Mouse (Mus musculus) brain, embryonic 18.5 days (tissue): Measurements from ENCODE around the gene Ctu2.

Experiments used
- DNase-seq: peaks from one replicate; pipeline ENCODE4 v3.0.0-alpha.2; 2012; ENCODE audit warnings: low read depth, low spot score

Ctu2 gene

DNA sequence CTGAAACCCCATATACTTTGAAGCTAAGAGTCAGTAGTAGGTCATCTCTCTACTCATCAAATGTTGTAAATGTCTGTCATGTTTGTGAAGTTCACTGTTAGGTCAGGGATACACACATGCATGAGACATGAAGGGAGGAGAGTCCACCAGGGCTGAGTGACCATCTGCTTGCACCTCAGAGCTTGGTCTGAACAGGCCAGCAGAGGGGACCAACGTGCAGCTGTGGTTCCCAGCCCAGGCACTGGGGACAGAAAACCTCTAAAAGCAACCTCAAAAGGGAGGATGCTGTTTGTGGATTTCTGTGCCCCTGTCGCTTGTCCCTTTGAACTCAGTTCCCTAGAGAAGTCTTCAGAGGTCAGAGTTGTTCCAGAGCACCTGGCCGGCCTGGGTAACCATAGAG, 30.7 kb upstream of the Ctu2 start:
- no peak for DNase-seq

DNA sequence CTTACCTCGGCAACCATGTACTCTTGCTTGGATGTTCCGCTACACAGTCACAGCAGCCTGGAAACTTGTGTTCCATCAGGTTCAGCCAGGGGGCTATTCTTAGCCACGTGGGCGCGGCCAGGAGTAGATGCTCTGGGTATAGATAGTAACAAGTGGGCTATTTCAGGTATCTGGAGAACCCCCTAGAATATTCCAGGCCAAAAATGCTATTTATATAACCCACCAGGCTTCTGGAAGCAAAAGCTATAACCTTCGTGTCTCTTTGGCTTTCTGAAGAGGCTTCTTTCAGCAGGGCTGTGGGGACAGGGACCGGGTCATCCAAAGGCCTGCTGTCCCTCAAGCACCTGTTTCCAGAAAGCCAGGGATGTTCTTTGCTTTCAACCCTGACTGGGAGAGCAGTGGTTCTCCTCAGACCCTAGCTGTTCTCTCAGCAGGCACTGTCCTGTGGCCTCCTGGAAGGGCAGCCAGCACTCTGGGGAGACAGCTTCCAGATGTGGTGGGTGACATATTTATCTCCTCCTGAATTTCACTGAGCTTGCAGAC, 24.7 kb upstream of the Ctu2 start:
- no peak for DNase-seq

DNA sequence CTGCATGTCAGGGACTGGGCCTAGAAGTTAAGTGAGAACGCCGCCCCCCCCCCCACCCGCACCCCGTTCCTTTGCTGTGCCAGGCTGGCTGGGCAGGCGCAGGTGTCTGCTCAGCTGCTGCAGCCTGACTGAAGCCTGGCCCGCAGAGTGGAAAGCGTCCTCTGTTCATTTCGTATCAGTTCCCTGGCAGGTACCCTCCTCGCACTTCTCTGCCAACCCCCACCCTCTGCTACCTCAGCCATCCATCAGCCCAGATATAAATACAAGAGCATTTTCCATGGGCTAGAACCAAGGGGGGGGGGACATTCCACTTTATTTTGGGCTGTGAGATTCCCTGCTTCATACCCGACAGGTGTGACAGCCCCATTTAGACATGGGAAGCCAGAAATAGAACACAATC, 23.8 kb upstream of the Ctu2 start:
- no peak for DNase-seq

DNA sequence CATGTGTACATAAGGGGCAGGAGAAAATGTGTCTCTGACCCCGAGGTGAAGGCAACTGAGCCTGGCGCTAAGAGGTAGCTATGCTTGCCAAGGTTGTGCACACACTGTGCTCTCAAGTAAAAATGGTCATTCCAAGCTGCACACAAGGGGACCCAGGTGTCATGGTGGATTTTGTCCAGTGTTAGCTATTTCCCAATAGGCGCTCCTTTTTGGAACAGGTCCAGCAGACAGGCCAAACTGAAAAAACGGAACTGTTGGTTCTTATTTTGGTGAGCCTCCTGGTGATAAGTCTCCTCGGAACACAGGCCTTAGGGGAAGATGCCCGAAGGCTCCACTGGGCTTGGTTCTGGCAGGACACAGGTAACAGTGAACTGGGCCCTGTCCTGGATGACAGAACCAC, 21.5 kb upstream of the Ctu2 start:
- no peak for DNase-seq

DNA sequence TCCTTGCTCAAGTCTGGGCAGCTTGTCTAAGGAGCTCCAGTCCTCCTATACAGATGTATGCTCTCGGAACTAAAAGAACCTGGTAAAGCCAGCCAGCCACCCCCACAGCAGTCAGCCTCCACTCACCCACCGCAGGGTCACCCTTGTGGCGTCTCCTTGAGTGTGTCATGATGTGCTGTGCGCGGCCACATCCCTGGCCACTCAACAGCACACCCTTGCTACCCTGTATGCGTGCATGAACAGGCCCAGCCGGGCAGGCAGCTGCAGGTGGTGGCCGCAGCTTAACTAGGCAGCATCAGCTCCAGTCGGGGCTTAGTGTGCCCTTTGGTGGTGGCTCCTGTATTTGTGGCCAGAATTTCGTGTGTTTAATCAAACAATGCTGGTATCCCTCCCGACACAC, 18.8 kb upstream of the Ctu2 start:
- no peak for DNase-seq

DNA sequence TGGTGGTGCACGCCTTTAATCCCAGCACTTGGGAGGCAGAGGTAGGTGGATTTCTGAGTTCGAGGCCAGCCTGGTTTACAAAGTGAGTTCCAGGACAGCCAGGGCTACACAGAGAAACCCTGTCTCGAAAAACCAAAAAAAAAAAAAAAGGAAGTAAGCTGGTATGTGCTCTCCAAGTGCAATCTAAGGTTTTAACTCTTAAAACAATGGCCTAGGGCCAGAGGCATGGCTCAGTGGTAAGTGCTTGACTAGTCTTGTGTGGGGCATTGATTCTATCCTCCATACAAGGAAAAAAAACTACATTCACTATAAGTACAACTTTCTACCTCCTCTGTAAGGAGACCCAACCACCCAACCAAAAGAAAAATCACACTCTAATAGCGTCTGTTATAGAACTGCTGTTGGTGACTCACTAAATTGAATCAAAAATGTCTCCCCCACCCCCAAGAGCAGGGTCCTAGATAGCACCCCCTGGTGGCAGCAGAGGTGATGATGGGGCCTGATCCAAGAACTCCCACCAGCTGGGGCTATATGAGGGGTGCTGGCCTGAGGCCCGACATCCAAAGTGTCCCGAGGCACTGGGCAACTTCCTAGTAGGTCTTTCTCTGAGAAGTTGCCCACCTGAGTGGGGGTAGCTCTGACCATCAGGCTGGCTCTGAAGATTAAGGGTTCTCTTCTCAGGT, 16.6 kb upstream of the Ctu2 start:
- no peak for DNase-seq

DNA sequence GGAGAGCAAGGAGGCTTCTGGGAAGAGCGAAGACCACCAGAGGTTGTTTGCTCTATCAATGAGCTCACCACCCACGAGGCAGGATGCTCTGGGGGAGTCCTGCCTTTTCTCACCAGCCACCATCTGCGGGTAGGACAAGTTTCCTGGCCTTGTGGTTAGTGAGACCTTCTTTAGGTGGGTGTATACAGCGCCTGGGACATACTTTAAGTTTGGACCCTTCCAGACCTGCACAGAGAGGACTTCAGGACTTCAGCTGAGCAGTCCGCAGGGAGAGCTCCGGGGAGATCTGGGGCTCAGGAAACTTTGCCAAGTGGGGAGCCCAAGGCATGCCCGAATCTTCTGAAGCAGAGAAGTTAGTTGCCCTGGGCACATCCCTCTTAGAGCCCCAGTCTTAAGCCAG, 16.0 kb upstream of the Ctu2 start:
- no peak for DNase-seq

DNA sequence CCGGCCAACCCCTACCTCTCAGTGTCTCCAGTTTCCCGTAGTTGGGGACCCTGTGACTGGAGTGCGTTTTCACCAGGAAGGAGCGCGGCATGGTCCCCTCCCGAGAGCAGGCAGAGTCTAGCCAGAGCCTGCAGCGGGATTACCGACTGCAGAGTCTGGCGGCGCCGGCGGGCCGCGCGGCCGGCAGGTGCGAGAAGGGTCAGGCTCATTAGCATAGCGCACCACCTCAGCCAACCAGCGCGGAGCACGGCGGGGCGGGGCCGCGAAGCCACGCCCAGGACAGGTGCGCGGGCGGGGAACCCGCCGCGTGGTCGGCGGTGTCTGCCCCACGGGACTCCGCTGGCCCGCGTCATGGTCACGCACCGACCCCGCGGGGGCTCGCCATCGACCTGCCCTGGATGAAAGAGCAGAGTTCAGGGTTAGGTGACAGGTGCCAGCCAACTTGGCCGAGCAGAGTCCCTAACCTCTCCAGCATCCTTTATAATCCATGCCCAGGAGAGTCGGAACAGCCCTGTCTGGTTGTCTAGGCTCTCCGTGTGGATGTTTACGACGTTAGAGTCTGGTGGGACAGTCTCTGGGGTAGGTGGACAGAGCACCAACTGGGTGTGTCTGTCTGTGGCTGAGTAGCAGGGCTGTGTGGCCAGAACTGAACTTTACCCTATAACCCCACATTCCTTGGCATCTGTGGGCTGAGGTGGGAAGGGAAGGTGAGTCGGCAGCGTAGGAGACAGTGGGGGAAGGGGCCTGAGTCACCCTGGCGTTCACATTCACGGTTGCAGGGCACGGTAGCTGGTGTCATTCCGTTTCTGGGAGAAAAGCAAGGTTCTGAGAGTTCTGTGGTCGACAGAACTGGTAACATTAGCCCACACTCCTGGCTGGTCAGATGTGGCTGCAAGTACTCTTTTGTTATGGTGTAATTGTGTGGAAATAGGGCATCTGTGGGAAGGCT, 15.1 kb upstream of the Ctu2 start, which contains the start of gene Snai3:
Snai3 (minus strand) TSS at position 210 of the 949 bp plus-strand sequence.
- no peak for DNase-seq

DNA sequence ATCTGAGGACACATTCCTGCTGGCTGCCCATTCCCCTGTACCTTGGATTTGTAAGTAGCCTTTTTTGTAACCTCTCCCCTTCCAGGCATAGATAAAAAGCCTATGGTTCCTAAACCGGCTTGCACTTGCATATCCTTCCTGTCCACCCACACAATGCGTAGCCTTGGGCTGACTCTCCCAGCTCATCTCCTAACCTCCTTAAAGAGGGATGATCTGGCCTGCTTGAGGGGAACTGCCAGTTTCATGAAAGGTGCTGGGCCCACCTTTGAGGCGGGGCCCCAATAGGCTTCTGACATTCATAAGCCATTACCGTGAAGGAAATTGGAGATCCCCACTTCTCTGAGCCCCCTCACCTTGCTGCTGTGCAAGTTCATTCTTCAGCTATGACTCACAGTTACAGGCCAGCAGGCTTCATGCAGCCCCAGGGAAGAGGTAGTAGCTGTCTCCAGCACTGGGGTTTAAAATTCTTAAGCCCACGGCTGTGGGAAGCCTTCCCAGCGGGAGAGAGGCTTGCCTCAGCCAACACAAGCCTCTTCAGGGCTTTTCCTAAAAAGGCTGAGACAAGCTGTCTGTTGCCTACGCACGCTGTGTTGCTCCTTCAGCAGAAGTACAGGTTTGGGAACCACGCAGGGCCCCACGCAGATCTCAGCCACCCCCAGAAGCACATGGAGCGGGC, 14.3 kb upstream of the Ctu2 start:
- no peak for DNase-seq

DNA sequence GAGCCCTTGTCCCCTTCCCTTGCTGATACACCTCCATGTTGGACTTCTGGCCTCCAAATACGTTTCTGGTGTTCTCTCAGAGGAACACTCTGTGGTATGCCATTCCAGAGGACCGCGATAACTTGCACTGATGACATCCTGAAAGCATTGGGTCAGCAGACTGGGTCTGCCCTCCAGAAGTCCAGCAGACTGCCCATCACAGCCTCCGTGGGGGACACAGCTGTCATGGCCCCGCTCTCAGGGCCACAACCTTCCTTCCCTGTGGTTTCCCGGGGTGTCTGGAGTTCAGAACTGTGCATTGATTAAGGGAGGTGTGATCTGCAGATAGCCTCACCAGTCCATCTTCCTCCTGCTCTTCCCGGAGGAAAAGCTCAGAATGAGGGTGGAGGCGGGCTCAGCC, 13.4 kb upstream of the Ctu2 start:
- DNase-seq: no peak

DNA sequence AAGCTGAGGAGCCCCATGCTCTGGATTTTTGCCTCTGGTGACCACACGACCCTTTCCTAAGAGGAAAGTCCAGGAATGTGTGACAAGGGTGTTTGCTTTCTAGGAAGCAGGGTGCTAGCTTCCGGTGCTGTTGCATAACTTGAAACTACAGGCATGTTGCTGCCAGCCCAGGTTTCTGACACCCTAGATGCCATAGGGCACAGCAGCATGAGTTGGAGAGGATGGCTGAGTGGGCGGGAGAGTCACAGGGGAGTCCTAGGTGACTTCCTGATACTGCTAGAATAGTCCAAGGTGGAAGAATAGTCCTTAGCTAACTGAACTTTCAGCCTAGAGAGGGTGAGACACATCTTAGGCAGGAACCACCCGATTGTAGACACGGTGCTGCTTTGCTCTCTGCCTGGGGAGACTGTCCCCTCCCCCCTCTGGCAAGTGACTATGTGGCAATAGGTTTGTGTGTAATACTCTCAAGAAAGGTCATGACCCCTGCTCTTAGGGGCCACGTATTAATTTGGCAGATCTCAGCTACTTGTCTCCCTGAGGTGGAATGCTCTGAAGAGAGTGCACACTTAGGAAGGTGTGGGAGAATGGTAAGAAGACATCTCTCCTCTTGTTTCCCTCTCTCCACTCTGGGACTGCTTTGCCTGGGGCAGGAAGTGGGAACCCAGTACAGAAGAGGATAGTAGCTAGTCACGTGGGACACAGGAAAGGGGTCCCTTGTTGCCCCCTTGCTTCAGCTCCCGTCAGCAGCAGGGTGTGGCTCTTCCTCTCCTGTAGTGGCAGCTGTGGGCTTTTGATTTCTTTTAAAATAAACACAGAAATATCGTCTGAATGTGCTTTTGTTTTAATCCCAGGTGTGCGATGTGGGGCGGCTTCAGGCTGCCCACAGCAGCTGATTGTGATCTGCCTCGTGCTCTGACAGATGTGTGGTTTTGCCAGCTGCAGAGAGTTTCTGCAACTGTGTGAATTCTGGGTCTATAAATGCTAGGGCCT, 12.0 kb upstream of the Ctu2 start:
- DNase-seq: no peak

DNA sequence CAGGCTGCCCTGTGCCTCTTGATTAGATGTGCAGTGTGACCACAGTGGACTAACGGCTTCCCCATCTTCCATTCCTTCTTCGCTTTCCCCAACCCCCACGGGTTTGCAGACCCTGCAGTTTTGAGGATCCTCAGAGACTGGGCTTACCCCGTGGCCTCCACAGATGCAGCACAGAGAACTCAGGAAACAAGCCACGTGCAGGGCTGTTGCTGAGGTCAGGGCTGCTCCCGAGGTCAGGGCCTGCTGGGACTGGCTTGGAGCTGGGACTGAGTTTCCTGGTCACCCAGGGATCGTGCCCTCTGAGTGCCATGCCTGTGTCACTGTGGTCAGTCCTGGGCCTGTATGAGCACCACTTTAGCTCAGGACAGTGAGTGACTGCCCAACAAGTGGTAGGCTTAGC, 11.0 kb upstream of the Ctu2 start:
- DNase-seq: no peak

DNA sequence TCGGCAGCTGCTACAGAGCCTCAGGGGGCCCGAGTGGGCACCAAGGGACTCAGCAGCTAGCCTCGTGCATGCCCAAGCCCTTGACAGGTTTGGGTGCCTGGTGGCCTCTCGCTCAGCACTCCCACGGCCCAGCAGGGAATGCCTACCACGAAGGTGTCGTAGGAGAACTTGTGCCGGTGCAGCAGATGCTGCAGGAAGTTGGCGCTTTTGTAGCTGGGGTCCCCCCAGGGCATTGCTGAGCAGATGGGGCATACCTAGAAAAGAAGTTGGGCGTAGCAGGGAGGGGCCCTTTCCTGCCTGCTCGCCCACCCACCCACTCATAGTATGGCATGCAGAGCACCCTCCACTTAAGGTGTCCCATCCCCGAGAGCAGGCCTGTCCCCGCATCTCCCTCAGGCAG, 8.1 kb upstream of the Ctu2 start:
- DNase-seq: no peak

DNA sequence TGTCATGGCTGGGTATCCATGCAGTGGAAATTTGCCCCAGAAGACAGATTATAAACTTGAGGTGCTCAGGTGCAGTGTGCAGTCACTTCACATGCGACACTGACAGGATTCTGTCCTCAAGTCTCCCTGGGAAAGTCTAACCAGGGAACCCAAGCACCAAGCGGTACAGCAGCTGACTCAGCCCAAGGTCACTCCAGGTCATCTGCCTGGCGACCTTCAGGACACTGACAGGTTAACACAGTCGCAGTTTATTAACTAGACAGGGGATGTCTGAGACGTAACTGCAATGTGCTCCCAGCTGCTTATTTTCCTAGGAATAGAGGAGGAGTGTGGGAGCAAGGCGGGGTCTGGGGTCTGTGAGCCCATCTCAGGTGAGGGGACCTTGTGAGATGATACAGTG, 6.5 kb upstream of the Ctu2 start:
- DNase-seq: no peak

DNA sequence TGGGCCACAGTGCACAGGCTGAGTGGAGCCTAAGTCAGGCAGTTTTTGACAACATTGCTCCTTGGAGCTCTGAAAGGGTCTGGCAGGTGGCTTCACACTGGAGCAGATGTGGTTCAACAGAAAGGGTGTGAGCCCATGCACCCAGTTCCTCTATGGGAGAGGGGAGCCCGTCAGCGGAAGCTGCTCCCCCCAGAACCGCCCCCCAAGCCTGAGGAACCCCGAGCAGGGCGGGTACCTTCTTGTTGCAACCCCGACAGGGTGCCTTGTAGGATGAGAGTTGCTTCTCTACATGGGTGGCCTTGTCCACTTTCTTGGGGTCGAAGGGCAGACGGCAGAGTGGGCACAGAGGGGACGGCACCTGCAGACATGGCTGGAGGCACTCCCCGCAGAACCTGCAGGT, 6.0 kb upstream of the Ctu2 start:
- no peak for DNase-seq

DNA sequence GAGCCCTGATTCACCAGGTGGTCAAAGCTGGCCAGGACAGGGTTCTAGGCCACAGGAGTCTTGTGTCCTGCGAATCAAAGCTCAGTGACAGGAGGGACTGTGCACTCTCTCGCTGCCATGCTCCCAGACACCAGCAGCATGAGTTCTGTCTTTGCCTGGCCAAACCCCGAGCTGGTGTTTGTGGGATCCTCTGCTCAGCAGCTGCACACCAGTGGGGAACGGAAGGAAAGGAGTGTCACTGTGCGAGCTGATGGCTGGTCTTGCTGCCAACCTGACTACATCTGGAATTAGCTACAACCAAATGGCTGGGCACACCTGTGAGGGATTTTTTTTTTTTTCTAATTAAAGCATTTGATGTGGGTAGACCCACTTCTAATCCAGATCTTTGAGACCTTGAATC, 5.3 kb upstream of the Ctu2 start:
- DNase-seq: no peak

DNA sequence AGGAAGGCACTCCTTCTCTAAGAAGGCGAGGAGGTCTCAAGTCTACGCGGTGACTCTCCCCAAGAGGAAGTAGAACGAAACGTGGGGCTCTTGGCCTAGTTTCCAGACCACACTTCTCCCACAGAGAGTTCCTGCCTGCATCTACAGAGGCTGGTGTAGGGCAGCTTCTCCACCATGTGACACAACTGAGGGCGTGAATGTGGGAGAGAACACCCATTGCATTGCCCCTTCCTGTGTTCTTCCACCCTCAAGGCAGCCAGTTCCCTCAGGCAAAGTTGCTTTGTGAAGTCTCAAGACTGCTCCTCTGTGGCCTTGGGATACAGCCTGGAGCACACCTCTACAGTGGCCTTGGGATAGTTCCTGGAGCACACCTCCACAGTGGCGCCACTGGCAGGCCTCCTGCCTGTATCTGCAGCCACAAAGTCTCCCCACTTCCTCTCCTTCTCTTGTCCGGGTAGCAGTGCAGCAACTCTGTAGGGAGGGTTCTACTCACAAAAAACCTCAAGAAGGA, 2.0 kb upstream of the Ctu2 start:
- no peak for DNase-seq

DNA sequence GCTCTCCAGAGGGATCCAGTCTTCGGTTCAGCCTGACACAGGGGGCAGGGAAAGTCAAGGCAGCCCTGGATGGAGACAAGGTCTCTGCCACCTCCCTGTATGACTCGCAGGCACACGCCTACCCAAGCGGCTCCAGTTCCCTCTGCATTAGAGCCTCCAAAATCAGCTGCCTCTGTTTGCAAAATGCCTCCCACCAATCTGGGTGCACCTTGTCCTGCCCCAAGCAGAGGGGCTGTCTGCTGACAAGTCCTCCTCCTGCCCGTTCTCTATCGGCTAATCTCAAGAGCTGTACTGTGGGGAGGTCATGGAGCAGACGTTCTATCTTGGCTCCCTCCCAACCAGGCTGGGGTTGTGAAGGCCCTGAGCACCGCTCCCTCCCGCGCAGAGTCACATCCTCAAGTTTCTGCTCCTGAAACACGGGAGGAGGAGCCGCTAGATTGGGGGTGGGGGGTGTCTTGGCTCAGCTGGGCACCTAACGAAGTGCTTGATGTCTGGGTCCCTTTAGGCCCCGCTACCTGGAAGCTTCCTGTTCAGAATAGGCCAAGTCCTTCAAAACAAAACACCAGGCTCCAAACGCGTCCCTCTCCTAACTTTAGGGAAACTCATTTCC, 887 bp upstream of the Ctu2 start:
- no peak for DNase-seq

DNA sequence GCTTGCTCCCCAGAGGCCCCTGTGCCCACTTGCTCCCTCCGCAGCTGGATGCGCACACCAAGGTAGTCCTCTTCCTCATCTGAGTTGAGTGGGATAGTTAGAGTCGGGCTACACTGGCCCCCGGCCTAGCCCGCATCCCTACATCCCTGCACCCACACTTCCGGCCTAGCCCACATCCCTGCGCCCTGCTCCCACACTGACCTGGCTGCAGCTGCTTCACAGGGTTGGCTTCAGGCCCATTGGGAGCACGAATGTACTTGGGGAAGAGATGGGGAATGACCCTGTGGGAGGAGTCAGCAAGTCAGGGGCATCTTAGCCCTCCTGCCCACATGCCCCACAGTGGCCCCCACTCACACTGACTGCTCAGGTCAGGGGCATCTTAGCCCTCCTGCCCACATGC, 6.5 kb downstream of the Ctu2 start:
- DNase-seq: no peak

DNA sequence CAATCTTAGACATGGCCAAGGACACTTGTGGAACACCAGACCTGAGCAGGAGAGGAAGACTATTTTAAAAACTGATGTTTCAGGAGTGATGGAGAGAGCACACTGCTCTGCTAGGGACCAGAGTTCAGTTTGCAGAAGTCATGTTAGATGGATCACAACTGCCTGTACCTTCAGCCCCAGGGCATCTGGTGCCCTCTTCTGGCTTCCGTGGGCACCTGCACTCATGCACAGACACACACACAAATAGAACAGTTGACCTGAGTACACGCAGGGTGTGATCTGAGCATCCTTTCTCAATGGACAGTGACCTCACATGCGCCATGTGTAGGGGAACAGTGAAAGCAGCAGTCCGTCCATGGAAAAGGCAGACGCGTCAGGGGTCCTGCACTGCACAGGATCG, 7.9 kb downstream of the Ctu2 start:
- no peak for DNase-seq
